Mouse (Mus musculus) thymus, adult 2 months (tissue): ENCODE measurements around the gene Mlip.

Source experiments
- CTCF ChIP-seq: fragments of 200-500 bp; IDR thresholded peaks from 2 replicates; pipeline ENCODE4 v1.5.1; 2012; ENCODE audit warnings: mild to moderate bottlenecking, control low read depth, low read length, moderate library complexity, borderline replicate concordance; ENCODE audit not compliant: control insufficient read depth, poor library complexity, insufficient read depth; ENCODE audit errors: extremely low read depth
- POLR2A ChIP-seq: fragments of 200-500 bp; IDR thresholded peaks from 2 replicates; pipeline ENCODE4 v1.6.1; 2012; ENCODE audit warnings: mild to moderate bottlenecking, low read length, control low read depth, moderate library complexity; ENCODE audit not compliant: control insufficient read depth, poor library complexity, insufficient read depth; ENCODE audit errors: extremely low read depth

DNA sequence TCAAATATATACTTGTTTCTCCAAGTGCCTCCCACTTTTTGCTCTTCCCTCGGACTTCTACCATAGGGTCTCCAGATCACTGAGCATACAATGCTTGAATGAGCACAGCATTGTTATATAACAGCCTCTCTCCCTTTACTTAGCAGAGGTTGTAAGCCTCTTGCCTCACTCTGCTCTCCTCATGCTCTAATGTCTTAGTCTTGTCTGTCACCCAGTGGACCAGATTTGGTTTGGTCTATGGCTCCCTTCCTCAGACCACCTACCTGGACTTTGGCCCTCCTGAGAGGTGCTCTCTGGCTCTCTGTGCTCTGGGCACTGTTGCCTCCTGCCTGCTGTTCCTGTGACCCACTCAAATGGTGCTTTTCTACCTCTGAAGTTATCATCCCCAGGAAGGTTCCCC lies 255.9 kb downstream of the Mlip start:
- no peak for TF ChIP-seq POLR2A
- no peak for TF ChIP-seq CTCF
